Mouse (Mus musculus): ENCODE results near the gene Smad3.

- TF ChIP-seq POLR2A (IDR thresholded peaks at IDR 0.05; ENCODE audit: borderline replicate concordance, control insufficient read depth, low read depth, low read length) (no peak), CTCF (IDR thresholded peaks at IDR 0.05; ENCODE audit: control insufficient read depth, insufficient read depth, low read length) (no peak)
These were observed 18.9 kb upstream of the Smad3 start for GRCm38 (mm10) chr9:63776735-63777134.

Measured in bone marrow, adult 2 months (tissue).